Mouse (Mus musculus): ENCODE results near the gene Slc34a2.

Gene Slc34a2

DNA sequence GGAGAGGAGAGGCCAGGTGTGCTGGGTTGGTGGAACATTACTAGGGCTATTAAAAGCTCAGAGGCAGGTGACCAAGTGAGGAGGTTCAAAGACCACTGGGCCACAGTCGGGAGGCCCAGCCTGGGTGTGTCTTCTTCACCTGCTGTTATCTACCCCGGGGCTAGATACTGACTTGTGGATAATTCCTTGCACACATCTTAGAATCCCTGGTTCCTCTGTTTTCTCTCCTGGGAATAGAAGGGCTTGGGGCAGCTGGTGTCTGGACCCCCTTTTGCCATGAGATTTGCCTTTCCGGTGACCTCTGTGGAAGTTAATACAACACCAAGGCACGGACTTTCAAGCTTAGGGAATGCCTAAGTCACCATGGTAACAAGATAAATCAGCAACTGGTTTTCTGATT is 72.3 kb downstream of the Slc34a2 start:
- no peak for DNase-seq (ENCODE audit: low read depth)

GRCm38 (mm10) chr5:53111036-53111435 is 73.2 kb downstream of the Slc34a2 start:
- DNase-seq (ENCODE audit: low read depth) = no peak

GRCm38 (mm10) chr5:53112942-53113341 is 75.1 kb downstream of the Slc34a2 start:
- DNase-seq (ENCODE audit: low read depth) = peak; percentile 18

DNA sequence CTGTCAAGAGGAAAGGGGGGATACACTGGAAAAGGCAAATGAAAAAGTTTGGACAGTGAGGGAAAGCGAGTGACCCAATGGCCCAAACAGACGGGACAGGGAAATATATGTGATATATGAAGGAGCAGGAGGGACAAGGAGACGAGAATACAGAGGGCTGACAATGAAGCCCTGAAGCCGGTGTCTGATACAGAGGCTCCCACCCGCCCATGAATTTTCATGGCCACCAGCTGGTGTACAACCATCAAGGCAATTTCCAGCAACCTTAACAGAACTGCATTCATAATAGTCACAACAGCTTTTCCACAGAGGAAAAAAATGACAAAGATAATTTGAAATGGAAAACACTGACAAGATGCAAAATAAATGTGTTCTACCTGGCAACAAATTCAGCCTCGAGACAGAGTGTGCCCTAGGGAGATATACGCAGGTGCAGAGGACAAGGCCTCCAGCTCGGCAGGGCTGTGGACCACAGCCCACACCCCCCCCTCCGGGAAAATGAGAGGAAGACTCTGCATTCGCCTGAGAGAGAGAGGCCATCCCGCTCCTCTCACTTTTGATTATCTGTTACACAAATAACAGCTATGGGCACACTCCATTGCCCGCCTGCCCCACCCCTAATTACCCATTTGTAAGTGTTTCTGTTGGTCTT is 76.9 kb downstream of the Slc34a2 start:
- no peak for DNase-seq (ENCODE audit: low read depth)

- DNase-seq (ENCODE audit: low read depth) = no peak
Measured at GRCm38 (mm10) chr5:53118212-53118611, 80.3 kb downstream of the Slc34a2 start.

GRCm38 (mm10) chr5:53119689-53120088 is 81.8 kb downstream of the Slc34a2 start:
- no peak for DNase-seq (ENCODE audit: low read depth)

Data from induced T-regulatory cell, adult 2 months (primary cell).